Mouse (Mus musculus) thymus, adult 2 months (tissue): Measurements from ENCODE around the gene Tmem205.

ENCODE experiments used
- CTCF ChIP-seq: fragments of 200-500 bp; IDR thresholded peaks from 2 replicates; pipeline ENCODE4 v1.5.1; 2012; ENCODE audit warnings: mild to moderate bottlenecking, control low read depth, low read length, moderate library complexity, borderline replicate concordance; ENCODE audit not compliant: control insufficient read depth, poor library complexity, insufficient read depth; ENCODE audit errors: extremely low read depth
- POLR2A ChIP-seq: fragments of 200-500 bp; IDR thresholded peaks from 2 replicates; pipeline ENCODE4 v1.6.1; 2012; ENCODE audit warnings: mild to moderate bottlenecking, low read length, control low read depth, moderate library complexity; ENCODE audit not compliant: control insufficient read depth, poor library complexity, insufficient read depth; ENCODE audit errors: extremely low read depth

GRCm38 (mm10) chr9:21917493-21918034, 9.8 kb downstream of the Tmem205 start:
- TF ChIP-seq CTCF (no peak), POLR2A (no peak)
